Mouse (Mus musculus) layer of hippocampus, adult 11-12 months (tissue): Measurements from ENCODE around the gene Eml6.
"Not testable (repeated sequence)": the region's sequence is repeated elsewhere in the genome, so short reads cannot be mapped to it uniquely, and the experiment has no call there.

Source experiments
- DNase-seq: peaks from one replicate; pipeline ENCODE4 v3.0.0; 2022; ENCODE audit warnings: low spot score

Gene Eml6

GRCm38 (mm10) chr11:29840606-29841227, 185.1 kb downstream of the Eml6 start:
- no peak for DNase-seq

GRCm38 (mm10) chr11:29839781-29840180, 186.1 kb downstream of the Eml6 start:
- DNase-seq = no peak

- no peak for DNase-seq
Observed at GRCm38 (mm10) chr11:29837066-29837465, 188.8 kb downstream of the Eml6 start.

- DNase-seq = no peak
Observed at GRCm38 (mm10) chr11:29827729-29828128, 198.1 kb downstream of the Eml6 start.

- DNase-seq = no peak
Observed at GRCm38 (mm10) chr11:29826001-29826400, 199.8 kb downstream of the Eml6 start.

- DNase-seq = not testable (repeated sequence)
Observed at GRCm38 (mm10) chr11:29825271-29825718, 200.5 kb downstream of the Eml6 start, which contains the start of gene 4931440F15Rik. TSS of gene 4931440F15Rik (minus strand) at chr11:29825668.

GRCm38 (mm10) chr11:29824474-29825270, 201.2 kb downstream of the Eml6 start:
- DNase-seq = not testable (repeated sequence)

- DNase-seq = no peak
Observed at GRCm38 (mm10) chr11:29823141-29823540, 202.7 kb downstream of the Eml6 start.

GRCm38 (mm10) chr11:29815670-29816069, 210.2 kb downstream of the Eml6 start:
- DNase-seq = no peak

- DNase-seq = no peak
Observed at GRCm38 (mm10) chr11:29815261-29815660, 210.6 kb downstream of the Eml6 start.

GRCm38 (mm10) chr11:29813267-29813666, 212.6 kb downstream of the Eml6 start:
- DNase-seq = no peak

GRCm38 (mm10) chr11:29812475-29812874, 213.4 kb downstream of the Eml6 start:
- DNase-seq = no peak

GRCm38 (mm10) chr11:29810324-29810723, 215.5 kb downstream of the Eml6 start:
- no peak for DNase-seq

- no peak for DNase-seq
Observed at GRCm38 (mm10) chr11:29808981-29809589, 216.7 kb downstream of the Eml6 start.

- DNase-seq = peak; percentile 56
Observed at GRCm38 (mm10) chr11:29808173-29808980, 217.5 kb downstream of the Eml6 start.

- DNase-seq = no peak
Observed at GRCm38 (mm10) chr11:29807325-29807724, 218.5 kb downstream of the Eml6 start.

GRCm38 (mm10) chr11:29801432-29802427, 224.1 kb downstream of the Eml6 start:
- no peak for DNase-seq

- no peak for DNase-seq
Observed at GRCm38 (mm10) chr11:29799839-29800238, 226.0 kb downstream of the Eml6 start.

GRCm38 (mm10) chr11:29795106-29795505, 230.7 kb downstream of the Eml6 start:
- peak; percentile 73 for DNase-seq

- DNase-seq = no peak
Observed at GRCm38 (mm10) chr11:29794475-29794874, 231.4 kb downstream of the Eml6 start.

GRCm38 (mm10) chr11:29790796-29791195, 235.0 kb downstream of the Eml6 start:
- DNase-seq = no peak
